Mouse (Mus musculus) B cell, adult 2 months (primary cell): ENCODE data around the gene Capns1.
"Not testable (repeated sequence)": the region's sequence is repeated elsewhere in the genome, so short reads cannot be mapped to it uniquely, and the experiment has no call there.

Experiments used
- DNase-seq, 2 experiments: peaks; one replicate each; pipeline ENCODE4 v3.0.0; 2022

Capns1 gene

DNA sequence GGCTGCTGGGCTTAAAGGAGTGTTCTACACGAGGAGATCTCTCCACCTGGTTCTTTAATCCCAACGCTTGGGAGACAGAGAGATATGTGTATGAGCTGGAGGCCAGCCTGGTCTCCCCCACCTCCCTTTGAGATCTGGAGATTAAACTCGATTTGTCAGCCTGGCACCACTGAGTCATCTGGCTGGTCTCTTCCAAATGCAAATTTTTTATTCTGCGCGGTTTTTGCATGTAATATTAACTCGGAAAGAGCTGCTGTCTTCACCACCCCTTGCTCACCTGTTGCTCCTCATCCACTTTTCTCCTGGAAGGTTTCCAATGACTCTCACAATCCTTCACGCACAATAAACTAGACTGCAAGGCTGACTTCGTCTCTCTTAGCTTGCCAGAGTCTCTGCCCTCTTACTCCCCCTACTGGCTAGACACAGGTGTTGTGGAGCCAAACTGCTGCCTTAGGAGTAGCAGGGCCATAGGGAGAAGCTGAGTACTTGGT is at the start of gene Capns1:
Gene Capns1, minus strand, starts transcription at position 331 of the 491 bp plus-strand sequence.
- DNase-seq = peak; percentile 71 to 73

DNA sequence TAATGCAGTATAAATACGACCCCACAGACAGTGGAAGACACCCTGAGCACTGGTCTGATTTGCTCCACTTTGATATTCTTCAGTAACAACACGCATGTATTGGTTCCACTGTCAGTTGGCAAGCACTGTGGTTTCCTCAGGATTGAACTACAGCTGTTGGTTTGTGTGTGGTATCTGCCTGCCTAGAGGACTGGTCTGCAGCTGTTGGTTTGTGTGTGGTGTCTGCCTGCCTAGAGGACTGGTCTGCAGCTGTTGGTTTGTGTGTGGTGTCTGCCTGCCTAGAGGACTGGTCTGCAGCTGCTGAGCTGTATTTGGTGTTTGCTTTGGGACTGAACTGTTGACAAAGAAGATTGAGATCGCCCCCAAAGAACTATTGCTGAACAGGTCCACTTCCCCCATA is 38.8 kb upstream of the Capns1 start:
- DNase-seq = not testable (repeated sequence)

DNA sequence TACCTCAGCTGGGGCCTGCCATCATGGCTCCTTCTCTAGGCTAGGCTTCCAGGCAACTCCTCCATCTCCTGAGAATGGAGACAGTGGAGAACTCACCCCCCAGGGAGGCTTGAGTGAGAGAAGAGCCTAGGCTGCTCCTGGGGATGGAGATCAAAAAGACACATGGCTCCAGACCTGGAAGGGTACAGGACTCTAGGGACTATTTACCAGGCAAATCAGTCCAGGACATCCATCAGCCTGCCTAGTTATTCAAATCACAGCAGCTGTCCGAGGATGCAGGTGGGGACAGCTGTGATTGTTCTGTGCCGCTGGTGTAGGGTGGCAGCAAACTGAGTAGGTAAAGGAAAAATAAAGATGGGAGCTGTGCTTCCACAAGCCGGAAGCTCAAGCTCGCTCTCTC is 37.0 kb upstream of the Capns1 start, which contains the start of gene Ovol3:
Gene Ovol3, minus strand, starts transcription at position 101 of the 400 bp plus-strand sequence.
- no peak for DNase-seq

DNA sequence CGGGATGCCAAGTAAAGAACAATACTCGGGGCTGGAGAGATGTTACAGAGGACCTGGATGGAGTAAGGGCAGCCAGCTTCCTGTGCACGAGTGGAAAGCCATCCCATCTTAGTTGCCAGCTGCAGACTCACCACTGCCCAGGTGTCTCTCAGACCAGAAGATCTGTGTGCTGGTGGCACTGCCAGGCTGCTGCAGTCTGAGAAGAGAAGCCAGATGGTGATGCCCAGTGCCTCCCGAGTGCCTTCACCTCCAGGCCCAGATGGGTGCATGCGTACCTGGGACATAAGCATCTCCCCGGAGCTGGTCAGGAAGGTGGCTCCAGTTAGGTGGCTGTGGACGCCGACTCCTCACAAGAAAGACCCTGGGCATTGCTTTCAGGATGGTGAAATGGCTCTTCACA is 36.5 kb upstream of the Capns1 start:
- DNase-seq = no peak

DNA sequence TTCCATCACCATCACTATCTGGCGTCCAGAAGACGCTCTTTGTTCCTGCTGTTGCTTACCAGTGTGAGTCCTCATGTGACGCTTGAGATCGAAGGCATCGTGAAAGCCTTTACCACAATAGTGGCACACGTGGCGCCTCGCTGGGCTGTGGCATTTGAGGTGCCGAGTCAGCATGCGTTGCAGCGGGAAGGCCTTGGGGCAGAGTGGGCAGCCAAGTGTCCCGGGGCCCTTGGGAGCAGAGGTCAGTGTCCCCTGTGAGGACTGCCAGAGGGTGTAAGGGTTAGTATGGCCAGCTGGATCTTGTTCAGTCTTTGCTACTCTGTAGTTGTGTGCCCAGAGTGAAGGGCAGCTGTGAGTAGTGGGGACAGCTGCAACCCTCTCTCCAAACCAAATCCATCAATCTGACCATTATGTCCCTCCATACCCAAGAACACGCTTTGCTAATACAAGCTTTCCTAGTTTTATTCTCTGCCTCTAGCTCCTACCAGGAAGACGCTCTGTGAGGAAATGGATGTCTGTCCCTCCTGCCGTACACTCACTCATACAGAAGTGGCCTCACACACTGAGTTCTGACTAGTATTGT is 35.8 kb upstream of the Capns1 start:
- no peak for DNase-seq

DNA sequence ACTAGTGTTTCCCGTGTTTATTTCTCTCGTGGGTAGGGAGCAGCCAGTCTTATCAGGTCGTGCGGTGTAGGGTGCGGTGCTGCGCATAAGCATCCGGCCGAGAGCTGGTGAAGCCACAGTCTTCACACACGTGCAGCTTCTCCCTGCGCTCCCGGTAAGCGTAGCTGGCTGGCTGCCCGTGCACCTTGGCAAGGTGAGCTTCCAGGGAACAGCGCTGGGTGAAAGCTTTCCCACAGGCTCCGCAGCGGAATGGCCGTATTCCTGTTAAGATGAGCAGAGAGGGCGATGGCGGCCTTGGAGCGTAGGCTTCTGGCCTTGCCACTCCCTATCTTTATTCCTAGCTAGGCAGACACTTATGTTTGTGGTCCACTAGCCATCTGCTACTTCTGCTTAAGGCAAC is 34.8 kb upstream of the Capns1 start:
- no peak for DNase-seq

DNA sequence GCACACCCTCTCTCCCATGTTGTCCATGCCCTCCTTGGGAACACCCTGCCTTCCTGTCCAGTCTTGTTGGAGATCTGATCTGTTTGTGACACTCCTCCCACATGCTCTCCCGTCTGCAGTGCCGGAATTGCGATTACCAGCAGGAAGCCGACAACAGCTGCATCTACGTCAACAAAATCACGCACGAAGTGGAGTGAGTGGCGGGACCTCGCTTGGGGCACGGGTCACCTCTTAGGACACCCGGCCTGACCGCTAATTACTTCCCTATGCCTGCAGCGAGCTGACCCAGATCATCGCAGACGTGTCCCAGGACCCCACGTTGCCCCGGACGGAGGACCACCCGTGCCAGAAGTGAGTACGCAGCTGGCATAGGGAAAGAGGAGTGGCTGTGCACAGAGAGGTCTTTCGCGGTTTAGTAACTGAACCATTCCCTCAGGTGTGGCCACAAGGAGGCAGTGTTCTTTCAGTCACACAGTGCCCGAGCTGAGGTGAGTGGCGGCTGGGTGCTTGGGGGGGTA is 34.1 kb upstream of the Capns1 start:
- peak; percentile 70 to 71 for DNase-seq

DNA sequence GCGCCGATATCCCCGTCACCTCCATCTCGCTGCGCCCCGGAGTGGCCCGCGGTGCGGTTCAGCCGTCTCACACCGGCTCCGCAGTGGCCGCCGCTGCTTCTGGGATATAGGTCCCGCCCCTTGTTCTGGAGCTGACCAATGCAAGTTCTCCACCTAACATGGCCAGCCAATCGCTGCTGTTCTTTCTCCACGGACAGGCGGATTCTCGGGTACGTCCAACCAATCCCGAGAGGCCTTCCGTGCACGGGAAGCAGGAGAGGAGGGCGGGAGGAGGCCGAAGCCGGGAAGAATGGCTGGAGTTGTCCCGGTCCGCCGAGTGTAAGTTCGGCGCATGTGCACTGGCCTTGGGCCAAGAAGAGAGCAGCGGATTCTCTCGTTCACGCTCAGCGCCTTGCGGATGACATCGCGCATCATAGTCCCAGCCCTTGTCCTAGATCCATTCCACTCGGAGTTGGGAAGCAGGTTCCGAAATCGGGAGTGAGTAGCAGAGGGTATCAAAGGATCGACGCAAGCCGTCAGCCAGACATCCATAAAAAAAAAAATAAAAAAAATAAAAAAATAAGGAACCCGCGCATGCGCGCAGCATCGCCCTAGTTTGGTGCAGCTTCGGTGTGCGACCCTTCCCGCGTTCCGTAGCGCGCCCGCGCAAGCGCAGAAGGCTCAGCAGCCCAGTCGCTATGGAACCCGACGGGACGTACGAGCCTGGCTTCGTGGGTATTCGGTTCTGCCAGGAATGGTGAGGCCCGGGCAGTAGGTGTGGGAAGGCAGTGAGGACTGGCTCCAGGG is 33.3 kb upstream of the Capns1 start, which contains the start of the genes Polr2i and Tbcb:
Gene Polr2i, plus strand, starts transcription at position 280 of the 786 bp plus-strand sequence.
Gene Tbcb, minus strand, starts transcription at position 604 of the 786 bp plus-strand sequence.
- DNase-seq = peak; percentile 95 to 96

DNA sequence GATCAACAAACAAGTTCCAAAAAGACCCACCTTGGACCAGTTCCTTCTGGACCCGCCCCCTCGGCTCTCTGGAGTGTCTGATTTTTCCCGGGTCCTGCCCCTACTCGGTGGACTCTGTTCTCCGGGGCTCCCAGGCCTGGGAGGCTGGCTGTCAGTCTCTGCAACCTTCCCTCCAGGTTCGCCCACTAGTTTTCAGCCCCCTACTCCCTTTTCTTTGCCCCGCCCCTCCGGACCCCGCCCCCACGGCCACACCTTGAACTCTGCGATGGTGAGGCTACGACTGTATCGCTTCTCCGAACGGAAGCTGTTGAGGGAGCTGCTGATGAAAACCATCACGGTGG is 32.7 kb upstream of the Capns1 start:
- DNase-seq = no peak

DNA sequence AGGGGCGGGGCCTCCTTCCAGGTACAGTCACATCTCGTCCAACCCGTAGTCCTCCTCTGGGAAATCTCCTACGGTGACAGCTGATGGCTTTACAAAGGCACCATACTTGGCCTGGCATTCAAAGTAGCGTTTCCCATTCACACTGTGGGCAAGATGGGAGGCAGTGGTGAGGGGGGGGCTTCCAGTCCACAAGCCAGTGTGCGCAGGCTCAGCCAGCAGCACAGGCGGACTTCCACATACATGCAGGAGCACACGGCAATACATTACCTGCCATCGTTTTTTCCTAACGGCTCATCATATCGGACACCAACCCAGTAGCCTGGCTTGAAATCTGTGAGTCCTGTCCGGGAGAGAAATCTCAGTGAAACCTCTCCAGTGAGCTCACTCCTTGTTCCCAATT is 25.6 kb upstream of the Capns1 start:
- no peak for DNase-seq

DNA sequence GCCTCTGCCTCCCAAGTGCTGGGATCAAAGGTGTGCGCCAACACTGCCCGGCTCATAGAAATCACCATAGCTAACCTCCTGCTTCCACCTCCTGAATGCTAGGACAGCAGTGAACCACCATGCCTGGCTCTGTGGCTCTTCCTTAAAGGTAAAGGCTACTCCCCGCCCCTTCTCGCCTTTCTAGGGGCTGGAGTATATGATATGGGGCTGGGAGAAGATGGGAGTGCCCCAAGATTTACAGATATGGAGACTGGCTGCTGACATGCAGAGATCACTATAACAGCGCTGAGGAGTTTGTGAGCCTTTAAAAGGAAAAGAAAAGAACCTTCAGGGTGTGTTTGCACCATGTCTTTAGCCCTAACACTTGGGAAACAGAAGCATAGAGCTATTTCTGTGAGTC is 23.6 kb upstream of the Capns1 start:
- DNase-seq = no peak

DNA sequence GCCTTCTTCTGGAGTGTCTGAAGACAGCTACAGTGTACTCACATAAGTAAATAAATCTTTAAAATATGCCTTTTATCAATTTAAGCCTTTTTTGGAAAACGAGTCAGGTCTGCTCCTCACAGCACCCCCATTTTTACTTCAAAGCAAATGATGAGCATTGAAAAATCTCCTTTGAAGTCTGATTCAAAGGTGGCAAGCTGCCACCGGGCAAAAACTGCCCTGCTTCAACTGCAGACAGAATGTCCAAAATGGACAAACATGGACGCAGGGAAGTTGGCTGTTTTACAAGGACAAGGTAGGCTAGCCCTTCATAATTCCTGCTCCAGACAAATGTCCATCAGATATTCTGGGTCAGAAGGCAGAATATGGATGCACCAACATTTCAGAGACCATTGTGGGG is 22.8 kb upstream of the Capns1 start:
- no peak for DNase-seq

DNA sequence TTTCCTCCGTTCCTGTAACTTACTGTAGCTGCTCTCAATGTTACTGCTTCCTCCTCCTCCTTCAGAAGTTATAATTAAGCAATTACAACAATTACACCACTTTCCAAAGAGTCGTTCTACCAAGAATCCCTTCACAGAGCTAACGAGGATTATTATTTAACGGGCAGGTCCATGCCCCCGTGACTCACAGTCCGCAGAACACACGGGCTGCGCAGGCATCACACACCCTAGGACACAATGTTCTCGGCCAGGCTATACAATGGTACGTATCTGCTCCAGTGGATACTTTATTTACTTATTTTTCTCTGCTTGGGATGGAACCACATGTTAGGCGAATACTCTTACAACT is 21.4 kb upstream of the Capns1 start:
- DNase-seq = no peak

DNA sequence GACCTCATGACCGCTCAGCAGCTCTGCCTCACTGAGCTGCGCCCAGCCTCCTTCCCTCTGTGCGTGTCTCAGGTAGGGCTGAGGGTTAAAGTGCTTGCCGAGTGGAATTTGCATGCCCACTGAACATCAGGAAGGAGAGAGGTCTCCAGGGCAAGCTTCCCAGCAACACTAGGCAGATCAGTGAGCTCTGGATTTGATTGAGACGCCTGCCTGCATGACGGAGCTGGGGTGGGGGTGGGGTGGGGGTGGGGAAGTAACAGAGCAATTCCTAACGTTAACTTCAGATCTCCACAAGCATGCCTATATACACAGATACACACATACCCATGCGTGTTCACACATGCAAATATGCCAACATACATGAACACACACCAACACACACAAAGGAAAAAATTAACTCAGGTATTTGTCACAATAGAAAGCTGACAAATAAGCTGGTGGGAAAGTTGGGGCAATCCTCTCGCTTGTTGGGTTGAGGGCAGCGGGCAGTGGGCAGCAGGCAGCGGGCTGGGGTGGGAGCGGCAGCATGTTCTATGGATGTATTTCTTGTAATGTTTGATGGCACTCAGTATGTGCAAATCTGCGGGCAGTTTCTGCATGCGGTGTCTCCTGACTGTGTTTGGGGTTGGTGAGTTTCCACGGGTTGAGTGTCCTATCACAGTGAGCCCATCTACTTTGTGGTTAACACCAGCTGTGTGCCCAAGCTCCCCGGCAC is 20.8 kb upstream of the Capns1 start:
- peak; percentile 21 to 22 for DNase-seq

DNA sequence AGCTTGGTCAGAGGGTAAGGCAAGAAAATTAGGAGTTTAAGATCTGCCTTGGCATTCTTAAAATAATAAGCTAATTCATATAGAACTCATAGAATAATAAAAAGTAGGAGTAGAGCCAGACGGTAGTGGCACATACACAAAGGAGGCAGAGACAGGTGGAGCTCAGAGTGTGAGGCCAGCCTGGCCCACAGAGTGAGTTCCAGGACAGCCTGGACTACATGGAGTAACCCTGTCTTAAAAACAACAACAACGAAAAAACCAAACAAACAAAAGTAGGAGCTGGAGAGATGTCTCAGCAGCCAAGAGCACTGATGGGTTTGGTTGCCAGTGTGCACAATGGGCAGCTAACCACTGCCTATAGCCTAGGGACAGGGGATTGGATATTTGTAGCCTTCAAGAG is 18.7 kb upstream of the Capns1 start:
- DNase-seq = no peak

DNA sequence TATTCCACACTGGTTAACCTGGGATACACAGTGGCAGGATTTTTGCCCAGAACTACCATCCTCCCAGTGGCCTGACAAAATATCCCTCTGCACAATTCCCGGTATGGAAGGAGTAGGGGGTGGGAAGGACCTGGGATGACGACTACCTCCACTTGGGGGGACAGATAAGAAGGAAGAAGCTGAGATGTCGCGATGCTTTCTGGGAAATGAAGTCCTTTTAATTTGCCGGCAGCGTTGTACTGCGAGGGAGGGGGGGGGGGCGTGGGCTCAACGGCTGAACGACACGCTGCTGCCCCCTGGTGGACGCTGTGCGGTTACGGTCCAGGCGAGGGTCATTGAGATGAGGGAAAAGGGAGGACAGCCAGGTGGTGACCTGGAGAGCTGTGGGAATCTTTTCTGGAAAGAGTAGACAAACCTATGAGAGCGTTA is 18.1 kb upstream of the Capns1 start:
- peak; percentile 81 to 82 for DNase-seq

DNA sequence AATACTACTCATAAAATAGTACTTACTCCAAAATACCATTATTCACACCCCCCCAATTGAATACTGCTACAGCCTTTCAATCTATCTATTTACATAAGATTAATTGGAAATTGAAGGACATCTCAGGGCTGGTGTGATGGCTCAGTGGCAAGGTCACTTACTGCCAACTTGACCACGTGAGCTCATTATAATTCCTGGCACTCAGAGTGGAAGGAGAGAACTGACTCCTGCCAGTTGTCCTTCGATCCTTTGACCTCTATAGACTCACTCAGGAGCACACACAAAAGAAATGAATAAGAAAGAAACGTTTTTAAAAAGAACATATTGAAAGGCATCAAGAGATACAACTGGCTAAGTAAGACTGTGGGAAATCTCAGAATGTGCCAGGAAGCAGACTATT is 17.3 kb upstream of the Capns1 start:
- DNase-seq = no peak

DNA sequence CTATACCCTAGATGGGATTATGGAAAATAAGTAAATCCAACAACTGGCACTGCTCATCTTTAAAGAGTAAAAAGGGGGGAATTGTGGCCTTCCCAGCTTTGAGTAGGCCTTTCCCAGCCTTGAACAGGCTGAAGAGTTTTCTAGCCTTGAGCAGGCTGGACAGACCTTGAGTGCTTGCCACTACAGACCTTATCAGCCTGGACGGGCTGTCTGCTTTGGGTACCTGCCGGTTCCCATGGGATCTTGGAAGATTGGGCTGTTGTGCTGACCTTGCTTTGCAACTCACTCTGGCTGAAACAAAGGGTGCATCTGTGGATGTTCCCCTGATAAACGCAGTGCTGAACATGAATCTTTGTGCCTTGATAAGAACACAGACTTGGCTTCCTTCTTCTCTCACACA is 15.3 kb upstream of the Capns1 start:
- no peak for DNase-seq

DNA sequence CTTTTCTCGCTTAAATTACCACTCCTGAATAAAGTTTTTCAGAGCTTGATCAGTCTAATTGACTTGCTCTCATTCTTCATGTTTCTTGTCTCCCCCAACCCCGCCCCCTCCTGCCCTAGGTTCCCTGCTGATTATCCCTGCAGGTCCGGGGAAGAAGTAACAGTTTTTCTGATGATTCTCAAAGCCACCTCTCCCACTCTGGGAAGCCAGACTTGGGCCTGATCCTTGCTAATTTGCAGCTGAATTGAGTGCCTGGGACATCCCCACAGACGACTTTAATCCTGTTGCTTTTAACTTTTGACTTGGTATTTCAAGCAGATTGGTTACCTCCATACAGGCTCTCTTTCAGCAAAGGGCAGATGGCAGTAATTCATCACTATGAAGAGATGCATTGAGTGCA is 12.4 kb upstream of the Capns1 start:
- no peak for DNase-seq

DNA sequence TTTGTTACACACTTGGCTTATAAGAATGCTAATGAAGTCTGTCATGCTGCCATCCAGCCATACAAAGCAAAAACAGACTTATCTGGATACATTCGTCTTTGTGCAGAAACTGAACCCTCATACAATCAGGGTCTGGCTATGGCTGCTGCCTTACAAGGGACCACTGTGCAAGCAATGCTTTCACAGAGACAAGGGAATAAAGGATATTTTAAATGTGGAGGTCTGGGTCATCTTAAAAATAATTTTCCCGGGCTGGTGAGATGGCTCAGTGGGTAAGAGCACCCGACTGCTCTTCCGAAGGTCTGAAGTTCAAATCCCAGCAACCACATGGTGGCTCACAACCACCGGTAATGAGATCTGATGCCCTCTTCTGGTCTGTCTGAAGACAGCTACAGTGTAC is 7.8 kb upstream of the Capns1 start:
- DNase-seq = not testable (repeated sequence)

DNA sequence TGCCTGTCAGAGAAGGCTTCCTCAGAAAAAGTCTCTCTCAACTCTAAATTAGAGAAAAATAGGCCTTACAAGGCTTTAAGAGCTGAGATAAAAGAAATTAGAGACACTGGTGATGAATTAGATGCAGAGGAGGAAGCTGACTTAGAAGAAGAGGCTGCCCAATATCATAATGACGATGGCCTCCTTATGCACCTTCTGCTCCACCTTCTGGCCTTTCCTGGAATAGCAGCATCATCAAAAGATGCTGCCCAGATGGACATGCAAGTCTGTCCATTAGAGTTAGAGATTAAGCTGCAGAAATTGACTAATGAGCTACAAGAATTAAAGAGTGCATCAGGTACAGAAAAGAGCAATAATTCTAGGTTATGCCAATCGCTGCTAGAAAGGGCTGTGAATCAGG is 6.8 kb upstream of the Capns1 start:
- DNase-seq = peak; percentile 73 to 74

DNA sequence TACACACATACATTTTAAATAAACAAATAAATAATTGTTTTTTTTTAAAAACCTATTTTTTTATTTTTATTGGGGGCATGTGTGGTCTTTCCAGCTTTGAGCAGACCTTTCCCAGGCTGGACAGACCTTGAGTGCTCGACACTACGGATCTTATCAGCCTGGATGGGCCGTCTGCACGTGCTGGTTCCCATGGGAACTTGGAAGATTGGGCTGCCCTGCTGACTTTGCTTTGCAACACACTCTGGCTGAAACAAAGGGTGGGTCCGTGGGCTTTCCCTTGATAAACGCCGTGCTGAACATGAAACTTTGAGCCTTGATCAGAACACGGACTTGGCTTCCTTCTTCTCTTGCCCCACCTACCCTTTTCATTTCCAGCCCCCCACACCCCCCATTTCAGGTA is 5.8 kb upstream of the Capns1 start:
- no peak for DNase-seq

DNA sequence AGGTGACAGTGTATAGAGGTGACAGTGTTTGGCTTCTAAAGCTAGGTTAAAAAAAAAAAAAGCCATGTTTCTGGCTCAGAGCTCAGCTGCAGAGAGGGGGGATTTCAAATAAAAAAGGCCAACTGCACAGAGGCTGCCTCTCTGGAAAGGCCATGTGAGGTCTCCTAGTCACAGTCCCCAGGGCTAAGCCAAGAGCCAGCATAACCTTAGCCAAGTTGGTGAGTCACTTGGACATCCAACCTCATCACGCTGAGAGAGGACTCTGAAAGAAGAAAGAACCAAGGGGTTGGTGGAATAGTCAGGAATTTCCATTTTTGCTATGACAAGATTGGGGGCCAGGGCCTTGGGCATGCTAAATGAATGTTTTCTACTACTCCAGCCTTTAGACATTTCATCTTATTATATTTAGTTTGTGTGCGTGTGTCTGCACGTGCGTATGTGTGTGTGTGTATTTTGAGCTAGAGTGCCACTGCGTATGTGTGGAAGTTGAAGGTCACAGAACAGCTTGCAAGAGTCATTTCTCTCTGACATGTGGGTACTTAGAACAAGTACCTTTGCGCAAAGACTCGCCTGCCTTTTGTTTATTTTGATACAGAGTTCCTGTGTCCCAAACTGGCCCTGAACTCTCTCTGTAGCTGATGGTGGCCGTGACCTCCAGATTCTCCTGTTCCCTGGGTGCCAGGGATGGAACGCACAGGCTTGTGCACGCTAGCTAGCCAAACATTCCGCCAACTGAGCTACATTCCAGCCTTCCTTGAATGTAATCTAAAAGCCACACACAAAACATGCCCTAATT is 4.5 kb upstream of the Capns1 start:
- DNase-seq = no peak
